Mouse (Mus musculus) neural tube, embryonic 11.5 days (tissue): ENCODE measurements around the gene Bcas1. TPM values are rescaled to one million over a fixed set of nuclear protein-coding genes. Genes with fewer than 3 reads are reported as not detected.
A peak's percentile ranks its signal among the peaks of the same experiment; 100 is the strongest.

ENCODE experiments used
- ATAC-seq: fragments of 200-750 bp; cut with Nextera tagmentation; 2 replicates; pipeline ENCODE4 v1.8.0; 2017; ENCODE audit warnings: moderate number of reproducible peaks, mild to moderate bottlenecking, moderate TSS enrichment, moderate library complexity; ENCODE audit not compliant: insufficient read depth, low FRiP score, low TSS enrichment
- DNase-seq: peaks from one replicate; pipeline ENCODE4 v3.0.0-alpha.2; 2015; ENCODE audit warnings: low spot score
- H3K27ac ChIP-seq: fragments of 300-500 bp; sonication (generic); 2 replicates; pipeline ENCODE4 v1.5.1; 2014; ENCODE audit warnings: low read depth, mild to moderate bottlenecking, low read length
- H3K27me3 ChIP-seq: fragments of 300-500 bp; sonication (generic); 2 replicates; pipeline ENCODE4 v1.6.1; 2014; ENCODE audit warnings: mild to moderate bottlenecking, low read length, mixed read lengths; ENCODE audit not compliant: control insufficient read depth, insufficient read depth
- H3K36me3 ChIP-seq: fragments of 300-500 bp; sonication (generic); 2 replicates; pipeline ENCODE4 v1.6.1; 2014; ENCODE audit warnings: mild to moderate bottlenecking, low read length, moderate library complexity, mixed read lengths; ENCODE audit not compliant: control insufficient read depth, insufficient read depth
- H3K4me1 ChIP-seq: fragments of 300-500 bp; sonication (generic); 2 replicates; pipeline ENCODE4 v1.6.1; 2014; ENCODE audit warnings: low read length, mixed read lengths; ENCODE audit not compliant: control insufficient read depth, insufficient read depth
- H3K4me2 ChIP-seq: fragments of 300-500 bp; sonication (generic); 2 replicates; pipeline ENCODE4 v1.6.1; 2014; ENCODE audit warnings: low read depth, mild to moderate bottlenecking, moderate library complexity
- H3K4me3 ChIP-seq: fragments of 300-500 bp; sonication (generic); 2 replicates; pipeline ENCODE4 v1.5.1; 2014; ENCODE audit warnings: low read depth, low read length
- H3K9ac ChIP-seq: fragments of 300-500 bp; sonication (generic); 2 replicates; pipeline ENCODE4 v1.6.1; 2014; ENCODE audit warnings: mild to moderate bottlenecking, low read length
- H3K9me3 ChIP-seq: fragments of 300-500 bp; sonication (generic); 2 replicates; pipeline ENCODE4 v1.6.1; 2016; ENCODE audit warnings: low read length; ENCODE audit not compliant: control insufficient read depth
- WGBS: fragments of 180-500 bp; shearing (Covaris S2); extraction: QIAGEN DNeasy Blood & Tissue Kit; methylation state at CpG from one replicate; pipeline ENCODE4 v1.1.7; 2014; 5-methylcytosine and 5-hydroxymethylcytosine counted together
- polyA plus RNA-seq: library from polyadenylated mRNA; unstranded; fragments of >200 nt; fragmentation: Nextera tagmentation; extraction: Ambion mirVana; gene quantifications from 2 replicates; pipeline ENCODE4 v1.2.1, GENCODE M21; 2014

The Bcas1 gene
- polyA plus RNA-seq, 1 experiment from 2014 or later, result 1.2 TPM

DNA sequence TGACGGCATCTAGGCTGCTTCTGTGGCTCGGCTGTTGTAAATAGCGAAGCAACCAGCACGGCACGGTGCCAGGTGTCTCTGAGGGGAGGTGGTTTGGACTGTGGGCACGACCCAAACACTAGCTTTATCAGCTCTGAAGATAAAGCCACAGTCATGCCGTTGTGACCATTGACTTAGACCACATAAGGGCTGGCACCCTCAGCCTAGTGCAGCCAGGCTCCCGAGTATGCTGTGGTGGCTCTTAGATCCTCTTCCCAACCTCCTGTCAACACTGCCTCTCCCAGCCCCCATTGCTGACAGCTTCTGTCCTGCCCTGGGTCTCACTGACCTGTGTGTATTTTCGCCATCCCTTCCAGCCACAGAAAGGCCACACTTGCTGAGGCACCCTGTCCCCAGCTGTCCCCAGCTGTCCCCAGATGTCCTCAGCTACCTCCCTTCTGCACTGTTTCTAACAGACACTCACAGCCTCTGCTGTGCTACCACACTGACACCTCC lies 91.3 kb downstream of the Bcas1 start:
- Histone ChIP-seq H3K27me3 (no peaks in the 10 kb centered on the region), H3K36me3 (no peaks in the 10 kb centered on the region), H3K4me2 (no peak overlapping the region), H3K4me3 (no peak overlapping the region), H3K4me1 (no peaks in the 10 kb centered on the region), H3K27ac (no peak overlapping the region), H3K9ac (no peak overlapping the region), H3K9me3 (no peaks in the 10 kb centered on the region)
- ATAC-seq (no peak), DNase-seq (no peak)
- WGBS, result 86% methylated on average over 9 of the region's 9 CpGs

DNA sequence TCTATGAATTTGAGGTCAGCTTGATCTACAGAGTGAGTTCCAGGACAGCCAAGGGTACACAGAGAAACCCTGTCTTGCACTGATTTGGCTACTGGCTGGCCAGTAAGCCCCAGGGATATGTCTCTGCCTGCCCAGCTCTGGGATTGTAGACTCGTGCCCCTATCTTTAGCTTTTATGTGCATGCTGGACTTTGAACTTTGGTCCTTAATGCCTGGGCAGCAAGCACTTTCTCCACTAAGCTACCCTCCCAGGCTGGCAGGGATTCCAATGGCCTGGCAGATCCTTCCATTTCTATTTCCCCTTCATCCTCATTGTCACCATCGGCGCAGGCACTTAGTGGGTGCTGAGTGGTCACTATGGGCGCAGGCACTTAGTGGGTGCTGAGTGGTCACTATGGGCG lies 92.5 kb downstream of the Bcas1 start:
- Histone ChIP-seq H3K4me1 (no peaks in the 10 kb centered on the region), H3K27me3 (no peaks in the 10 kb centered on the region), H3K9me3 (no peaks in the 10 kb centered on the region), H3K4me2 (no peak overlapping the region), H3K9ac (no peak overlapping the region), H3K36me3 (no peaks in the 10 kb centered on the region), H3K27ac (no peak overlapping the region), H3K4me3 (no peak overlapping the region)
- 93% methylated on average over 5 of the region's 5 CpGs for WGBS
- no peak for DNase-seq
- no peak for ATAC-seq

GRCm38 (mm10) chr2:170331870-170332269 lies 95.8 kb downstream of the Bcas1 start:
- Histone ChIP-seq H3K4me2 (no peak overlapping the region), H3K36me3 (no peaks in the 10 kb centered on the region), H3K4me3 (no peak overlapping the region), H3K9ac (no peak overlapping the region), H3K4me1 (no peaks in the 10 kb centered on the region), H3K27me3 (no peaks in the 10 kb centered on the region), H3K27ac (no peak overlapping the region), H3K9me3 (no peaks in the 10 kb centered on the region)
- DNase-seq (no peak), ATAC-seq (no peak)
- WGBS, result 83% methylated on average over 2 of the region's 2 CpGs

GRCm38 (mm10) chr2:170330466-170330865 lies 97.2 kb downstream of the Bcas1 start:
- no peak overlapping the region for H3K4me3 ChIP-seq
- no peak for DNase-seq
- 77% methylated on average over 8 of the region's 8 CpGs for WGBS
- no peaks in the 10 kb centered on the region for H3K36me3 ChIP-seq
- no peak for ATAC-seq
- no peak overlapping the region for H3K9ac ChIP-seq
- H3K27ac ChIP-seq, result no peak overlapping the region
- no peak overlapping the region for H3K4me2 ChIP-seq
- no peaks in the 10 kb centered on the region for H3K27me3 ChIP-seq
- H3K9me3 ChIP-seq, result no peaks in the 10 kb centered on the region
- no peaks in the 10 kb centered on the region for H3K4me1 ChIP-seq

- H3K4me1 ChIP-seq, result no peaks in the 10 kb centered on the region
- H3K27me3 ChIP-seq, result no peaks in the 10 kb centered on the region
- H3K9me3 ChIP-seq, result no peaks in the 10 kb centered on the region
- ATAC-seq (no peak), DNase-seq (no peak)
- H3K9ac ChIP-seq, result no peak overlapping the region
- H3K27ac ChIP-seq, result no peak overlapping the region
- no peak overlapping the region for H3K4me3 ChIP-seq
- 90% methylated on average over 13 of the region's 13 CpGs for WGBS
- no peaks in the 10 kb centered on the region for H3K36me3 ChIP-seq
- H3K4me2 ChIP-seq, result no peak overlapping the region
Observed at GRCm38 (mm10) chr2:170329921-170330320, 97.7 kb downstream of the Bcas1 start.

GRCm38 (mm10) chr2:170323925-170324347 lies 103.7 kb downstream of the Bcas1 start:
- Histone ChIP-seq H3K4me3 (peak overlapping the region; percentile 27), H3K4me1 (peaks cover 8% of the 10 kb centered on the region; the same call in 1 of the 2 replicates), H3K9me3 (no peaks in the 10 kb centered on the region), H3K27ac (no peak overlapping the region), H3K36me3 (no peaks in the 10 kb centered on the region), H3K27me3 (no peaks in the 10 kb centered on the region), H3K4me2 (peak overlapping the region; percentile 53), H3K9ac (peak overlapping the region; percentile 62)
- peak; percentile 71; the same call in 1 of the 2 replicates for ATAC-seq
- WGBS, result 4% methylated on average over 19 of the region's 19 CpGs
- DNase-seq, result peak; percentile 87

- Histone ChIP-seq H3K27ac (no peak overlapping the region), H3K36me3 (no peaks in the 10 kb centered on the region), H3K4me2 (no peak overlapping the region), H3K4me3 (no peak overlapping the region), H3K9me3 (no peaks in the 10 kb centered on the region), H3K4me1 (peaks cover 8% of the 10 kb centered on the region; the same call in 1 of the 2 replicates), H3K9ac (no peak overlapping the region), H3K27me3 (no peaks in the 10 kb centered on the region)
- WGBS, result 43% methylated on average over 3 of the region's 3 CpGs
- DNase-seq (no peak), ATAC-seq (no peak)
Observed at GRCm38 (mm10) chr2:170322013-170322414, 105.6 kb downstream of the Bcas1 start.

- H3K9ac ChIP-seq, result no peak overlapping the region
- DNase-seq, result no peak
- no peak overlapping the region for H3K4me3 ChIP-seq
- no peaks in the 10 kb centered on the region for H3K9me3 ChIP-seq
- no peak for ATAC-seq
- no peaks in the 10 kb centered on the region for H3K27me3 ChIP-seq
- peaks cover 8% of the 10 kb centered on the region; the same call in 1 of the 2 replicates for H3K4me1 ChIP-seq
- H3K4me2 ChIP-seq, result no peak overlapping the region
- H3K36me3 ChIP-seq, result no peaks in the 10 kb centered on the region
- no peak overlapping the region for H3K27ac ChIP-seq
- 70% methylated on average over 5 of the region's 5 CpGs for WGBS
Observed at GRCm38 (mm10) chr2:170321579-170321978, 106.1 kb downstream of the Bcas1 start.
